Mouse (Mus musculus) bone marrow macrophage, adult 2 months (primary cell): Measurements from ENCODE around the gene Tgfbi.

Experiments
- CTCF ChIP-seq: IDR thresholded peaks from 2 replicates; pipeline ENCODE4 v1.5.1; 2012; ENCODE audit warnings: low read depth, mild to moderate bottlenecking, low read length, moderate library complexity
- POLR2A ChIP-seq: IDR thresholded peaks from 2 replicates; pipeline ENCODE4 v1.6.1; 2012; ENCODE audit warnings: mild to moderate bottlenecking, low read depth, low read length, borderline replicate concordance

DNA sequence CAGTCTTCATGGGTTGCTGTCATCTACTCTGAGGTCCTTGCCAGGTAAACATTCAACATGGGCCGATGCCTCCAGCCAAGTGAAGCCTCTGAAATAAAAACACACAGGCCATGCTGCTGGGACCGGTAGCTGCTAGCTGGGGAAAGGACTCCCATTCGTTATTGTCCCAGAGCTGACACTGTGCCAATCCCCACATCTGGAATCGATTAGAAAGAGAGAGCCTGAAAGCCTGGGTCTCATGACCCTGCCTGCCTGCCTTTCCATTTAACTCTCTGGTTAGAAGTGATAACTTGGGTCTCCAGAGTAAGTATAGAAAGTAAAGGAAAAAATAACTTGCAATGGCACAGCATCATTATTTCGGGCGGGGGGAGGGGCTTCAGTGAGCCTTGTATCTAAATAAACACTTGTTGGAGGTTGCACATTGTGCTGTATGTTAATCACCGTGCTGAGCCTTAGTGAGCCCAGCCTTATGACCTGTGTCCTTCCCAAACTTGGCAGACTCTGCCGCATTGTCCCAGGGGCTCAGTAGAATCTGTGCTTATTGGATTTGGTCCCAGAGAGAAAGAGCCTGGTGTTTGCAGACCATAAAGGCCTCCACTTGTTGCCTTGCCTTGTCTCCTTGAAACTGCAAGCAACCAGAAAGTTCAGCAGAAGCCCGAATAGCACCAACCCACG is 9.0 kb upstream of the Tgfbi start:
- no peak for TF ChIP-seq CTCF
- TF ChIP-seq POLR2A = no peak
